Mouse (Mus musculus) cerebellum, postnatal 14 days (tissue): ENCODE results near the gene Gphn.

Experiments
- DNase-seq, 2 experiments: peaks; one replicate each; pipeline ENCODE4 v3.0.0; 2021; ENCODE audit warnings: mixed read lengths in 2 of 2

The Gphn gene

DNA sequence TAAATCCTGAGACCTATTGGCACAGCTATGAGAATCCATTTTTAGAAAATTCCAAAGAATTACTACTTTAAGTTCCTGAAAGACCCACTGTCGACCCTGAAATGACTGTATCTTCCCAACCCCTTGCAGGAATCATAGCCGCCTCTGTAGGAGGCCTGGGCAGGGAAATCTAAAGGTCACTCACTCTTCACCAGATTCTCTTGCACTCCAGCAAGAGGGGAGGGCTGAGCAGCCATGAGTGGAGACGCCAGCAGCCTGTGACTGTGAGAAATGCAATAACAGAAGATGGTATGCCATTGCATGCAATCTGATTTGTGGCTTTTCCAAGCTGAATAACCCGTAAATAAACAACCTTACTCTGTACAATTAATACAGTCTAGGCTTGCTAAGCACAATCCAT, 501.5 kb downstream of the Gphn start:
- DNase-seq = no peak
